Mouse (Mus musculus): ENCODE results near the gene Elovl2. TPM values are rescaled to one million over a fixed set of nuclear protein-coding genes. Genes with fewer than 3 reads are reported as not detected.
"Not testable (repeated sequence)": the region's sequence is repeated elsewhere in the genome, so short reads cannot be mapped to it uniquely, and the experiment has no call there.

Elovl2 gene
- 5.6 and 6.5 TPM in 2 replicates for polyA plus RNA-seq (2015; fragmentation: Nextera tagmentation; extraction: Ambion mirVana)

DNA sequence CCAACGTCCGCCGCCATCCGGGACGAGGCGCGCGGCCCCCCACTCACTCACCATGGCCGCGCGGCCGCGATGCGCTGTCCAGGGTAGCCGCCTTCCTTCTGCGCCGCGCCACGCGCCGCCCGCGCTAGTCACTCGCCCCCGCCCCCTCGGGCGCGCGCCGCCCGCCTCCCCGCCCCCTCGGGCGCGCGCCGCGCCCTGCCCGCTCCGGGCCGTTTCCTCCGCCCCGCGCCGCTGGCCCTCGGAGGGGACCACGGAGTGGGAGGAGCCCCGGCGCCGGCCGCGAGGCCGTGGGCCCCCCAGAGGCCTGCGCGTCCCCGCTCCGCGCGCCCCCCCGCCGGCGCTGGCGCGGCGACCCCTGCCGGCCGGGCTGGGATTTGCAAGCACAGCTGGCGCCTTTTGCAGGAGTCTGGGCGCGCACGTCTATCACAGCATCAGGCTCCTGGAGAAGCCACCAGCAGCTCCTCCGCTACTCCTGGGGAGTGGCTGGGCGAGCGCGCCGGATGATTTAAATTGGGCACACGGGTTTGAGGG, at the start of gene Elovl2:
Gene Elovl2 (minus strand): TSS at position 102 of the 531 bp plus-strand sequence.
- Histone ChIP-seq H3K27ac (ENCODE audit: low read depth, low read length) (no peak within 1 kb of the TSS), H3K27me3 (replicated peaks; ENCODE audit: control insufficient read depth, insufficient read depth, low read length) (no peaks in the 10 kb centered on the region), H3K4me1 (replicated peaks; ENCODE audit: control insufficient read depth, insufficient read depth, low read length) (no peaks in the 10 kb centered on the region; the same call in 1 of the 2 replicates), H3K36me3 (ENCODE audit: control insufficient read depth, insufficient read depth) (no peaks in the 10 kb centered on the region), H3K4me3 (ENCODE audit: low read depth, low read length) (peak within 1 kb of the TSS; percentile 67), H3K9ac (ENCODE audit: low read depth, low read length) (peak within 1 kb of the TSS; percentile 31; the same call in 1 of the 2 replicates), H3K9me3 (ENCODE audit: control insufficient read depth) (peaks cover 4% of the 10 kb centered on the region; the same call in 1 of the 2 replicates), H3K4me2 (replicated peaks; ENCODE audit: low read depth) (peak within 1 kb of the TSS; percentile 88)
- TF ChIP-seq CTCF (IDR thresholded peaks at IDR 0.05; ENCODE audit: low read depth): peak; percentile 69
- 3% methylated on average over 52 of the region's 77 CpGs for WGBS
- ATAC-seq: peak; percentile 95

DNA sequence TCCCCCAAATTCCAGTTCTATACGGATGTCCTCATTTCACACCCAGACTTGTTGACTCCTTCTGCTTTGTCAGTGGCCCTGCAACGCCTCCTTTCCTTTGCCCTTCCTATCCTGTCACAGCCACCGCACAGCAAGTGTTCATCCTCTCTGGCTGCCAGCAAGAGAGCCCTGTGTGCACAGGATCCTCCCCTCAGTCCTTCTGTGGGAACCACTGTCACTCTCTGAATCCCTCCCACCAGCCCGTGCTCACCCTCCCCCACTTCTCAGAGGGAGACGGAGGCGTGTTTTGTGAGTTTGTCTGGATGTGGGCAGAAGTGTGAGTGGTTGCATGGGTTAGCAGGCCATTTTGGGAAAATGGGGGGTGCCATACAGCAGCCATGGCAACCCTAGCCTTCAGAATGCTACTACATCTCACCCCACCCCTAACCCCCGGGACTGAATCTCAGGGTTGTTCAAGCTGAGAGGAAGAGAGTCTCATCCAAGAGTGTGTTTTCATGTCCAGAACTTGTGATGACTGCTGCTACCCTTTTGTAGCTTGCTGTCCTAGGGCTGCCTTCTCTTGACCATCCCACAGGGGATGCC, 47.7 kb upstream of the Elovl2 start:
- no peak for ATAC-seq
- Histone ChIP-seq H3K36me3 (ENCODE audit: control insufficient read depth, insufficient read depth) (no peaks in the 10 kb centered on the region; the same call in 1 of the 2 replicates), H3K4me3 (ENCODE audit: low read depth, low read length) (no peak overlapping the region), H3K4me2 (replicated peaks; ENCODE audit: low read depth) (no peak overlapping the region), H3K27me3 (replicated peaks; ENCODE audit: control insufficient read depth, insufficient read depth, low read length) (no peaks in the 10 kb centered on the region), H3K27ac (ENCODE audit: low read depth, low read length) (no peak overlapping the region), H3K9me3 (ENCODE audit: control insufficient read depth) (0 out of 2 replicates have a peak, but pooled peaks cover 2% of the 10 kb centered on the region), H3K9ac (ENCODE audit: low read depth, low read length) (no peak overlapping the region), H3K4me1 (replicated peaks; ENCODE audit: control insufficient read depth, insufficient read depth, low read length) (no peaks in the 10 kb centered on the region)
- no peak for TF ChIP-seq CTCF (IDR thresholded peaks at IDR 0.05; ENCODE audit: low read depth)
- WGBS: 58% methylated on average over 7 of the region's 7 CpGs

DNA sequence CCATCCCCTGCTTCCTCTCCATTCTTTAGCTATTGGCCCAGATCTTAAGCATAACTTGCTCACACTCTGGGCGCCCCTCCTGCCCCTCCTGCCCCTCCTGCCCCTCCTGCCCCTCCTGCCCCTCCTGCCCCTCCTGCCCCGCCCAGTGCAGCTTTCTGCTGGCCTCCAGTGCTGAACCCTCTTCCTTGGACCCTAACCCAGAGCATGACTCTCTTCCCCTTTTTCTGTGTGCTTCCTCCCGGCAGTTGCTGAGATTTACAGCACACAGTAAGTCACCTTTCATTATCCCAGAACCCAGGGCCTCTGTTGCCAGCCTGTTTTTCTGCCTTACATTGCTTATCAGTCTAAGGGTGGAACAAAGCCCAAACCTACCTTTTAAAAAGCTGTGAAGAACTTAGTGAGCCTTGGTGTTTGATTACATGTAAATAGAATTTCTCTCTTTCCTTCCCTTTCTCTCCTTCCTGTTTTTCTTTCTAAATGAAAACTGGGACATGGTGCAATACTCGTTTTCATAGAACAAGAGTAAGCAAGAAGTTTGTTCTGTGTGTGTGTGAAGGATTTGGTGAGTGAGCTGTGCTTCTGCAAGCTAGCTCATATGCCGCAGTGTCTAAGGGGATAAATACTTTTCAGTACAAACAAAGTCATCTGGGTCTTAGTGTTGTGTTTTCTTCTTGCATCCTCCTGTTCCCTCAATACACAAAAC, 43.2 kb upstream of the Elovl2 start:
- Histone ChIP-seq H3K36me3 (ENCODE audit: control insufficient read depth, insufficient read depth) (no peaks in the 10 kb centered on the region; the same call in 1 of the 2 replicates), H3K4me2 (replicated peaks; ENCODE audit: low read depth) (no peak overlapping the region), H3K4me1 (replicated peaks; ENCODE audit: control insufficient read depth, insufficient read depth, low read length) (0 out of 2 replicates have a peak, but pooled peaks cover 2% of the 10 kb centered on the region), H3K27ac (ENCODE audit: low read depth, low read length) (no peak overlapping the region), H3K27me3 (replicated peaks; ENCODE audit: control insufficient read depth, insufficient read depth, low read length) (no peaks in the 10 kb centered on the region), H3K9me3 (ENCODE audit: control insufficient read depth) (0 out of 2 replicates have a peak, but pooled peaks cover 2% of the 10 kb centered on the region), H3K9ac (ENCODE audit: low read depth, low read length) (no peak overlapping the region), H3K4me3 (ENCODE audit: low read depth, low read length) (no peak overlapping the region)
- WGBS: 70% methylated on average over 5 of the region's 5 CpGs
- TF ChIP-seq CTCF (IDR thresholded peaks at IDR 0.05; ENCODE audit: low read depth): no peak
- ATAC-seq: no peak

DNA sequence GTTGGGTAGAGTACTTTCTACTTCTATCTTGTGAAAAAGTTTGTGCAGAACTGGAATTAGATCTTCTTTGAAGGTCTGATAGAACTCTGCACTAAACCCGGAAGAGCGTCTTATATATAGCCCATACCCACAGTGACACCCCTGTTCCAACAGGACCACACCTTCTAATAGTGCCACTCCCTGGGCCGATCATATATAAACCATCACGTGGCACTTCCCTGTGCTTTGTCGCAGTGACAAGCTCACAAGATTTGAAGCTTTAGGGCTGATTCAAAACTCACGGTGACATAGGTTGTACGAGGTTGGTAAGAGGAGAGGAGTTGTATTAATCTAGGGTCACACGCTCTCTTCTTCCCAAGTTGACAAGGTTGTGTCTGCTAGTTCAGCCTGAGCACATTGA, 41.4 kb upstream of the Elovl2 start:
- not testable (repeated sequence) for H3K4me3 ChIP-seq (ENCODE audit: low read depth, low read length); H3K36me3 ChIP-seq (ENCODE audit: control insufficient read depth, insufficient read depth); H3K27me3 ChIP-seq (replicated peaks; ENCODE audit: control insufficient read depth, insufficient read depth, low read length); H3K4me1 ChIP-seq (replicated peaks; ENCODE audit: control insufficient read depth, insufficient read depth, low read length); H3K9ac ChIP-seq (ENCODE audit: low read depth, low read length); H3K9me3 ChIP-seq (ENCODE audit: control insufficient read depth); H3K4me2 ChIP-seq (replicated peaks; ENCODE audit: low read depth); H3K27ac ChIP-seq (ENCODE audit: low read depth, low read length)
- peak; percentile 70 for ATAC-seq
- WGBS: 51% methylated on average over 8 of the region's 8 CpGs

DNA sequence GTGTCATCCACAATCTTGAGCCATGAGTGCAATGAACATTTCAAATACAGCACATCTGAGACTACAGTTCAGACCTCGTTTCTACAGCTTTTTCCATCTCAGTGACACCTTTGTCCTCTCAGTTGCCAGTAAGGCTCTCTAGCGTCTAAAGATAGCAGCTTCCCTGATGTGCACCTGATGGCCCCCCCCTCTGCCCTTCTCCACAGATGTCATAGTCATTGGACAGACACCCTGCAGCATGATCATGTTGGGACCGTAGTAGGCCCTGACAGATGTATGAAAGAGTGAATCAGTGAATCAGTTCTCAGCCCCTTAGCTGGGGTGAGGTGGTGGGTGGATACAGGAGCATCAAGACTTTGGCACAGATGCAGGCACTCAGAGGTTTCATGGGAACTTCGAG, 37.6 kb upstream of the Elovl2 start:
- no peaks in the 10 kb centered on the region for H3K9me3 ChIP-seq (ENCODE audit: control insufficient read depth)
- H3K9ac ChIP-seq (ENCODE audit: low read depth, low read length): no peak overlapping the region
- no peak overlapping the region for H3K27ac ChIP-seq (ENCODE audit: low read depth, low read length)
- no peak for TF ChIP-seq CTCF (IDR thresholded peaks at IDR 0.05; ENCODE audit: low read depth)
- WGBS: 83% methylated on average over 4 of the region's 4 CpGs
- no peak overlapping the region for H3K4me2 ChIP-seq (replicated peaks; ENCODE audit: low read depth)
- no peak for ATAC-seq
- H3K27me3 ChIP-seq (replicated peaks; ENCODE audit: control insufficient read depth, insufficient read depth, low read length): no peaks in the 10 kb centered on the region
- H3K4me3 ChIP-seq (ENCODE audit: low read depth, low read length): no peak overlapping the region
- no peaks in the 10 kb centered on the region; the same call in 1 of the 2 replicates for H3K36me3 ChIP-seq (ENCODE audit: control insufficient read depth, insufficient read depth)
- 0 out of 2 replicates have a peak, but pooled peaks cover 2% of the 10 kb centered on the region for H3K4me1 ChIP-seq (replicated peaks; ENCODE audit: control insufficient read depth, insufficient read depth, low read length)

DNA sequence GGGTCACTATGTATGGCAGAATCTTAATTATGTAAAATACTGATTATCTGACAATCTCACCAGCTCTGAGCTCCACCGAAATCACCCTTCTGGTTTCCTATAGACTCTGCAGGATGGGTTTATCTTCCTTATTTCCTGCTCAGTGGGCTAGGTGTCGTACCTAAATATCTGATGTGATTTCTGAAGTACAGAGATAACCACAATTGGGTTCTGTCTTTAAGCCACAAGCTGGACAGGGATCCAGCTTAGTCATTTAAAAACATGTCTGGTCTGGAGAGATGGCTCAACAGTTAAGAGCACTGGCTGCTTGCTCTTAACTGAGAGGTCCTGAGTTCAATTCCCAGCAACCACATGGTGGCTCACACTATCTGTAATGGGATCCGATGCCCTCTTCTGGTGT, 36.8 kb upstream of the Elovl2 start:
- Histone ChIP-seq H3K4me2 (replicated peaks; ENCODE audit: low read depth) (no peak overlapping the region), H3K9ac (ENCODE audit: low read depth, low read length) (no peak overlapping the region), H3K4me3 (ENCODE audit: low read depth, low read length) (no peak overlapping the region), H3K4me1 (replicated peaks; ENCODE audit: control insufficient read depth, insufficient read depth, low read length) (0 out of 2 replicates have a peak, but pooled peaks cover 2% of the 10 kb centered on the region), H3K9me3 (ENCODE audit: control insufficient read depth) (no peaks in the 10 kb centered on the region), H3K27ac (ENCODE audit: low read depth, low read length) (no peak overlapping the region), H3K36me3 (ENCODE audit: control insufficient read depth, insufficient read depth) (no peaks in the 10 kb centered on the region), H3K27me3 (replicated peaks; ENCODE audit: control insufficient read depth, insufficient read depth, low read length) (no peaks in the 10 kb centered on the region)
- ATAC-seq: no peak
- WGBS: 88% methylated on average over 3 of the region's 3 CpGs
- TF ChIP-seq CTCF (IDR thresholded peaks at IDR 0.05; ENCODE audit: low read depth): no peak
